Mouse (Mus musculus): ENCODE data around the gene Zdhhc11. TPM values are rescaled to one million over a fixed set of nuclear protein-coding genes. Genes with fewer than 3 reads are reported as not detected.

The Zdhhc11 gene
- total RNA-seq (2015) (not detected in 2 replicates), total RNA-seq (2017) (not detected in 2 replicates)

DNA sequence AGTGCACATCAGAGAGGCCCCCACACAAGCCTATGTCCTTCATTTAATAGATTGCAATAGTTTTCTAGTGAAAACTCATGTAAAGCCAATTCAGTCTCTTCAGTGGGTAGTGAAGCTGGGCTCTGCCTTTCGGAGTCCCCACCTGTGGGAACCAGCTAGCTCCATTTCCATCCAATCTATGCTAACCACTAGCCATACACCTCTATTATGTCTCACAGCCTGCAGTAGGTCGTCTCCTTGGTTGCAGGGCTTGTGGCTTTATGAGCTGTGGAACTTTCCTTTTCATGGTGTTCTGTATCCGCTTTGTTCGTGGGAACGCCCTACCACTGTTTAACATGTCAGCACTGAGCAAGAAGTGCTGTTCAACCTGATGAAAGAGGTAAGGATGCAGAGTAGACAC is at the start of gene Zdhhc11:
TSS of gene Zdhhc11 (plus strand) at position 301 of the 400 bp plus-strand sequence.
- no peak for ATAC-seq (replicated peaks; ENCODE audit: poor library complexity)

DNA sequence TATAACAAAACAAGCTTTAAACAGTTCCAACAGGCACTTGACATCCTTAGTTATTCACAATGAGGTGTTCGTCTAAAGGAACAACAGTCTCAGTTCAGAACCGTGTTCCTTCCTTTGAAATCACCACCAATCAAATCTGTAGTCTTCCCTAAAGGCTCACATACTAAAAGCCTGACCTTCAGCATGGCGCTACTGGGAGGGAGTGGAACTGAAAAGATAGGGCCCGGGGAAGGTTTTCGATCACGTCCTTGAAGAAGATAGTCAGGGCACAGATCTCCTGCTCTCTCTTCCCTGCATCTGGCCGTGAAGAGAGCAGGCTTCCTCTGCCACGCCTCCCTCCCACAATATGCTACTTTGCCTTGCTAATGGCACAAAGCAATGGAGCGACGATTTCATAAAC is 31.4 kb upstream of the Zdhhc11 start:
- ATAC-seq (replicated peaks; ENCODE audit: poor library complexity) = no peak

DNA sequence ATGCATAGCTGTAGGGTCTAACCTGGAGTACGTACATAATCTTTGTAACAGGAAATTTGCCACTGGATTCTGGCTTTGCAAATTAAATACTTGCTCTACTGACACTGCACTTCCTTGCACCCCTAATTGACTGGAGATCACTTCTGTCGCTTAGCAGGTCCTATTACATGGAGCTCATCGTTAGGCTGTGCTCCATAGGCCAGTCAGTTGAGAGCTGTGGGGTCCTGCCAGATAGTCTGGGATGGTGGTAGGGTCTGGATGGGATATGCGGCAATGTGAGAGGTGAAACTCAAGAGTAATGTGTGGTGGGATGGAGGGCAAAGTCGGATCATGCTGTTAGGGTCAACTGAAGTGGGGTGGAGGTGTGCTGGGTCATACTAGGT is 26.7 kb upstream of the Zdhhc11 start:
- ATAC-seq (replicated peaks; ENCODE audit: poor library complexity) = peak; percentile 4; the same call in 1 of the 2 replicates

DNA sequence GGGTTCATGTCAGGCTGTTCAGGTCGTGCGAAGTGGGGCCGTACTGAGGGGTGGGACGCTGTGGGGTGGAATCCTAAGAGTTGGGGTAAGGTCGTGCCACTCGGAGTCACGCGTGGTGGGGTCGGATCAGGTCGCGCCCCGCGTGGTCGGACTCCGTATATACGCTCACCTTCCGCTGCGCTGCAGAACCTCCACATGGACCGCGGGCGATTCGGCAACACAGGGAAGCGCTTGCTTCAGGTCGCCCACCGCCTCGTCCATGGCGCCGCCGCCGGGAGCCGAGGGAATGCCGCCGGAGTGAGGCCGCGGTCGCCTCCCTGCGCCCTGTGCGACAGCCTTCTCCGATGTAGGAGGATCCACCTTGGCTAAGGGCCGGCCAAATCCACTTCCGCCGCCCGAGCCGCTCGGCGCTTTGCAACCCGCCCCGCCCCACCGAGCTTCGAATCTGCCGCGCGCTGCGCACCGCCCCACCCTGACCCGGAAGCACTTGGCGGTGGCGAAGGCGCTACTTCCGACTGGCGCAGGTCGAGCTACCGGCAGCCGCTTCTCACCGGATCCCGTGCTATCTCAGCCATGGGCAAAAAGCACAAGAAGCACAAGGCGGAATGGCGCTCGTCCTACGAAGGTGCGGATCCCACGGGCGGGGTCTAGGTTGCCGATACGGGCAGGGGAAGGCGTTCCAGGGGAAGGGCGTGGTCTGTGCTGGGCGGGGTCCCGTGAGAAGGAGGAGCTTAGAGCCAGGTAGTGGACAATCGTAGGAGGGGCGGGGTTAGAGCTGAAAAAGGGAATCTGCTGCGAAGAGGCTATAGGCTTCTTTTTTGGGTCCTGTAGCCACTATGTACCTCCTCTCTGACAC is 26.1 kb upstream of the Zdhhc11 start, which contains the start of the genes Trip13 and Brd9:
TSS of gene Trip13 (minus strand) at position 464 of the 856 bp plus-strand sequence.
TSS of gene Brd9 (plus strand) at position 491 of the 856 bp plus-strand sequence.
- peak; percentile 85 for ATAC-seq (replicated peaks; ENCODE audit: poor library complexity)

DNA sequence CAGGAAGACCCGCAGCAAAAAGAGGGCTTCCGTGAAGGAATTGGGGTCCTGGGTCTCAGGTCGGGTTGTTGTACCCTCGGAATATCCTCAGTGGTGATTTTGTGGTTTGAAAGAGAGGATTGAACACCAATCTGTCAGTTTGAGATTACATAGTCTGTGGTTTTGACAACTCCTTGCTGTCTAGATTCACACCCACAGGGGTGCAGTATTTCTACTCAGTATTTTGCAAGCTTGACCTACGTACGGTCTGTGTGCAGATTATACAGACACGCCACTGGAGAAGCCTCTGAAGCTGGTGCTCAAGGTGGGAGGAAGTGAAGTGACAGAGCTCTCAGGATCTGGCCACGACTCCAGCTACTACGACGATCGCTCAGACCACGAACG is 25.5 kb upstream of the Zdhhc11 start:
- peak; percentile 56 for ATAC-seq (replicated peaks; ENCODE audit: poor library complexity)

DNA sequence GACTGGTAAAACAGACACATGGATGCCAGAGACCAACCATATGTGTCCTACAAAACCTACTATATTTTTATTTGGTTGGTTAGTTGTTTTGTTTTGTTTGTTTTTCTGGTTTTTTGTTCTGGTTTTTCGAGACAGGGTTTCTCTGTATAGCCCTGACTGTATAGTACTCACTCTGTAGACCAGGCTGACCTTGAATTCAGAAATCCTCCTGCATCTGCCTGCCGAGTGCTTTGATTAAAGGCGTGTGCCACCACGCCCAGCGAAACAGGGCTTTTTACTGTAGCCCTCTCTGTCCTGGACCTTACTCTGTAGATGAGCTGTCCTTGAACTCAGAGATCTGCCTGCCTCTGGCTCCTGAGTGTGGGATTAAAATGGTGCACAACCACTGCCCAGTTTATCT is 24.6 kb upstream of the Zdhhc11 start:
- no peak for ATAC-seq (replicated peaks; ENCODE audit: poor library complexity)

DNA sequence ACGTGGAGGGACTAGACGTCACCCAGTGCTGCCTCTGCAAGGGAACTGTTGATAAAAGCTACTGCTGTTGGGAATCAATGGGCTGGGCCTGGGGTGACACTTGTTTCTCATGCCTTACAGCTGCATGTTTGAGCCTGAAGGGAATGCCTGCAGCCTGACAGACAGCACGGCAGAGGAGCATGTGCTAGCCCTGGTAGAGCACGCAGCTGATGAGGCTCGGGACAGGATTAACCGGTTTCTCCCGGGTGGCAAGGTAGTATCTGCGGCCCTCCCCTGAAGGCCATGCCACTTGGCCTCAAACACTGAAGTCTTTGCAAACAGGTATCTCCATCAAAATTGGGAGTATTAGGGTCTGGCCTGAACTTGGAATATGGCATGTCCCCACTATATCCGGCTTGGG is 19.0 kb upstream of the Zdhhc11 start:
- ATAC-seq (replicated peaks; ENCODE audit: poor library complexity) = no peak

DNA sequence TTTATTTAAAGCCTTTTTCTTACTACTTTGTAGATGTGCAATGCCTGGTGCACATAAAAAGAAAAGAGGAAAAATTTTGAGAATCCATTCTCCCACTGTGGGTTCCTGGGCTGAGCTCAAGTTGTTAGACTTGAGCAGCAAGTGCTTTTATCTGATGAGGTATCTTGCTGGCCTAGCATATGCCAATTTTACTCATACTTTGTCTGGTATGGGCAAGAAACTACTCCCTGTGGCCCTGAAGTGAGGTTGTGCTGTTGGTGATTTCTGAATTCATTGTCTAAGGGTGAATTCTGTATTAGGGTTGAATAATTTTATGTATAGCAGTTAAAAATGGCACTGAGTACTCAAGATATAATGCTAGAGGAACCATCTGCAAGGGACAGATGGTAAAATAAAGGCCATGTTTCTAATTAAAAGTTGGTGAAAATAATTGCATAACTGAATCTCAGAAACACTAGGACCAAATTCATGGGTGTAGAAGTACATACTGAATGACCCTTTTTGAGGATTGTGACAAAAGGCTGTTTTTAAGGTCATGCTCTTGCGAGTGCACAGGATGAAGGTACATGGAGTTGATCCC is 10.0 kb upstream of the Zdhhc11 start:
- no peak for ATAC-seq (replicated peaks; ENCODE audit: poor library complexity)

DNA sequence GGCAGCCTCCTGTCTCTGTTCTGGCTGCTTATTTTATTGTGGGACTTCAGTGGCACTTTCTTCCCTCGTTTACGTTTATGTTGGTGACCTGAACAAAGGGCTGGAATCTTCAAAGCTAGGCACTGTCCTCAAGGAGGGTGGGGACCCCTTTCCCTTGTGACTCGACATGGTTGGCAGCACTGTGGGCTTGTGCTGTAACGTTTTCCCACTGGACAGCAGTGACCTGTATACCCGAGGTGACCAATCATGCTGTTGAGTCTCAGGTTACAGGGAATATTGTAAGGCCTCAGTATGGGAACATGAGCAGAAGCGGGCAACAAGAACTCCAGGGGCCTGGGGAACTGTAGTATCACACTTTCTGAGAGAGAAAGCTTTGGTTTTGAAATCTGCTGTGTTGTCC is 9.0 kb upstream of the Zdhhc11 start:
- no peak for ATAC-seq (replicated peaks; ENCODE audit: poor library complexity)

DNA sequence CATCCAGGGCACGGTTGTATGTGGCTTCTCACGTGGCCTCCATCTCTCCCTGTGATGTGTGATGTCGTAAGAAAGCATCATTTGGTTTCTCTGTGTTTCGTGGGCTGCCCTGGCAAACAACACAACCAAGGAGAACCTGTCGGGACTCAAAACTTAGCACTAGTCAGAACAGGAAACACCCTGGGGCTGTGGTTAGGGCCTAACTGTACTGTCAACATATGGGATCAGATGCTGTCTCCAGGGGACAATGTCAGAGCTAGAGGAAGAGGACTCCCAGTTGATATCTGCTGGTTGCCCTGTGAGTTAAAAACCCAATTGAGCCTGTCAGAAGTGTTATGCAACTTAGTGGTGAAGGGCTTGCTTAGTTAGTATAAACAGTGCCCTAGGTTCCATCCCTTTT is 8.1 kb upstream of the Zdhhc11 start:
- ATAC-seq (replicated peaks; ENCODE audit: poor library complexity) = peak; percentile 78

DNA sequence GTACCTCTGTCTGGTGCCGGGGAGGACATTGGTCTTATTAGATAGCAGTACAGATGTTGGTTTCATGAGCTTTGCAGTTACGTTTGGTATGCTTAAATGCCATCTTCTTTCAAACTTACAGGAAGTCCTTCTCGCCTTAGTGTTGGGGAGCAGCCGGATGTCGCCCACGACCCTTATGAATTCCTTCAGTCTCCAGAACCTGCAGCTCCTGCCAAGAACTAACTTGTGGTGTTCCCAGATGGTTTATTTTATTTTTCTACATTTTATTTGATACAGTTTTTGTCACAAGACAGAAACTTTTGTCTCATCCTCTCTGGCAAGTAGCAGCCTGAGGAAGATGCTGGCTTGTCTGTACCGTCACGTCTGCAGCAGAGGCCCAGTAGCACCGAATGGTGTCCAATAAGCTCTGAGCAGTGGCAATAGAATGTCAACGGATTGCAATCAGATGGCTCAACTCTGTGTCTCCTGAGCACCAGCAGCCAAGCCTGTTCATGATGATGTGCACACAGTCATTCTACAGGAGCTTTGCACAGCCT is 3.5 kb upstream of the Zdhhc11 start:
- no peak for ATAC-seq (replicated peaks; ENCODE audit: poor library complexity)

DNA sequence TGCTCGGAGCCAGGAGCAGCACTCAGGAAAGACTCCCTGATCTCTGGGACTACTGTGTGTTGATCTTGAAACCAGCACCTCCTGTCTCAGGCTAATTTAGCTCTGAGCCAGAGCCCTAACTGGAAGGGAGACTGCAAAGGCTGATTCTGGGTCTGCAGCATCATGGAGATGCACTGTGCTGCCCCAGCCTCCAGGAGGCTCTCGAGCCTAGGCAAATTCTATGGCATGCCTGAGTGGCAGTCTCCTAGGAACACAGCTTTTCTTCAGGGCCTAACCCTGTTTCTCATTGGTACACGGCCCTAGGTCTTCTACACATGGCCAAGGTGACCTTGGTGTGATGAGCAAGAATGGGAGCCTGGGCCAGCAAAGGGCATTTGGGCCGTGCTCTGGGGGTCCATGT is 2.5 kb upstream of the Zdhhc11 start:
- ATAC-seq (replicated peaks; ENCODE audit: poor library complexity) = peak; percentile 34; the same call in 1 of the 2 replicates

DNA sequence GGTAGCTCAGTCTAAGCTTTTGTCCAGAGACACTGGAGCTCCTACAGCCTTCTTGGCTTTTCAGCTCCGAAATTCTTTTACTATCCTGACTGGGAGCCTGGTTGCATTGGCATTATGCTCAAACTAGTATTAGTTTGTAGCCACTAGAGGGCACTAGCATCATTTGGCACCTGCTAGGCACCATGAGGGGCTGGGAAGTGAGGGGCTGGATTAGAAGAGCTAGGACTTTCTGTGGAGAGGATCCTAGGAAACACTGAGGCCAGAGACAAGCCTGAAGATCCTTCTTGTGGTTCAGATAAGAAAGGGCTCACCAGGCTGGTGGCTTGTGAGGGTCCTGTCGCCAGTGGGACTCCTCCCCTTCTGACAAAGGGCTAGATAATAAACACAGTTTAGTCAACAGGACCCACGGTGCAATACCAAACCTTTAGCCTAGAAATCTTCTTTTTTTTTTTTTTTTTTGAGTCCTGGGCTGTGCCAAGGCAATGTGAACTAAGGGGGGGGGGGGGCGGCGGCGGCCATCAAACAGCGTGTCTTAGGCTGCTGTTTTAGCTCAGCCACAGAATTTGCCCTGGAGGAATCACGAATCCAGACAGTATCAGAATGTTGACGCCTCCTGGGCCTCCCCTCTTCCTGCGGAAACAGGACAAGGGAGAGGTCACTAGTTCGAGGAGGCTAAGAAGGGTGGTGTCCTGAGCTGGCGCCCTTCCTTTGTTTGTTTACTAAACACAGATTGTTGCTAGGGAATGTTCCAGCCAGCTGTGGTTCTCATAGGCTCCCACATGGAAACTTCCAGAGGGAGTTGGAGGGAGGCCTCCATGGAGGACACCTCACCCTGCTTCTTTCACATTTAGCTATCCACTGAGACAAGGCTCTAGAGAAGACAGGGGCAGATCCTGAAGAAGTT is 7.1 kb downstream of the Zdhhc11 start:
- ATAC-seq (replicated peaks; ENCODE audit: poor library complexity) = peak; percentile 90

DNA sequence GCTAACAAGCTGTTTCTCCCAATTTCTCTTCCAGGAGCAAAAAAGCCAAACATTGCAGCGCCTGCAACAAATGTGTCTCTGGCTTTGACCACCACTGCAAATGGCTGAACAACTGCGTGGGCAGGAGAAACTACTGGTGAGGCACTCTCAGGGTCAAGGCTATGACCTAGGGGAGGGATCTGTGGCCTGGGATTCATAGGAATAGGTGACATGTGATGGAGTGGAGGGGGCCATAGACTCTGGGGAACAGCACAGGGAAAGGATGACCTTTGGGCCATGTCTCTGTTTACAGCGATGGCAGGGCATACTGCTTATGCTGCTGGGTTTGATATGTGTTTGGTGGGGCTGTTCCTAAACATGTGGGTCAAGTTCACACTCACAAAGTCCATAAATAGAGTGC is 10.9 kb downstream of the Zdhhc11 start:
- no peak for ATAC-seq (replicated peaks; ENCODE audit: poor library complexity)

DNA sequence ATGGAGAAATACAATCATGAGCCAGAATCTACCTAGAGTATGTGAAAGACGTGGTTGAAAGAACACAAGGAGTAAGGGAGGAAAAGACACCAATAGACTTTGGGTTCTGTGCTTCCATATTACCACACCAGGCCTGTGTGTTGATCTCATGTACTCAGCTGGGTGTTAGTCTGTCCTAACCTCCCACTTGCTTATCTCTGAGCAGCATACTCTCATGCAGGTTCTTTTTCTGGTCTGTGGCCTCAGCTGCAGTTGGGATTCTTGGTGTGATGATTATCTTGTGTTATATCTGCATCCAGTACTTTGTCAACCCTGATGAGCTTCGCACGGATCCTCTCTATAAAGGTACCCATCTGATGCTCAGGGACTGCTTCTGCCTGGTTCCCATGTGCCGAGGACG is 13.3 kb downstream of the Zdhhc11 start:
- peak; percentile 66 for ATAC-seq (replicated peaks; ENCODE audit: poor library complexity)

DNA sequence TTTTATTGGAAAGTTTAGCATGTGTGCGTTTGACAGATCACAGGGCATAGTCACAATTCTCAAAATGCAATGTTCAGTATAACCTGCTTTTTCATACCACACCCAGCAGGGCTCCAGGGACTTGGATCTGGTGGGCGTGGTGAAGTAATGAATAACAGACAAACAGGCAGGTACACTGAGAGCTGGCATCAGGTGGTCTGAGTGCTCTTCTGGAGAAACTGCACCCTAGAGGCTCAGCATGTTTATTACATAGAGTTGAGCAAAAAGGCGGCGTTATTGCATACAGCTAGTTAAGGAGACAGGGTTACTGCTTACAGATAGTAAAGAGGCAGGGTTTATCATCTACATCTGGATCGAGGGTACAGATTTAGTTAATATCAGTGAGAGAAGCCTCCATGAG is 26.7 kb downstream of the Zdhhc11 start:
- peak; percentile 59 for ATAC-seq (replicated peaks; ENCODE audit: poor library complexity)

DNA sequence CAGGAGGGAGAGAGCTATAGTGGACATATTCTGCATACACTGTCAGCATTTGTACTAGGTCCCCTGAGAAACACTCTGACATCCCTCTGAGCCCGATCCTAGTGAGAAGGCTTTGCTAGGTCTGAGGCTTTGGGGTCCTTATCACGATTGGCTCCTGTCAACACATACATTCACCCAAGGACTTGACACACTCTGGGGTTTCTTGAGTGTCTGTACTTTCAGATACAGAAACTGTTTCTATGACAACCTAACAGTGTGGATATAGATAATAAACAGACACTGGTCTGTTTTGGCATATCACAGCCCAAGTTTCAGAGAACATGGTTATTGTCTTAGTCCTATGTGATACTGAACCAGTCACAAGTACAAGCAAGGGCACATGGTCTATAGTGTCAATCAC is 27.1 kb downstream of the Zdhhc11 start:
- ATAC-seq (replicated peaks; ENCODE audit: poor library complexity) = peak; percentile 97

DNA sequence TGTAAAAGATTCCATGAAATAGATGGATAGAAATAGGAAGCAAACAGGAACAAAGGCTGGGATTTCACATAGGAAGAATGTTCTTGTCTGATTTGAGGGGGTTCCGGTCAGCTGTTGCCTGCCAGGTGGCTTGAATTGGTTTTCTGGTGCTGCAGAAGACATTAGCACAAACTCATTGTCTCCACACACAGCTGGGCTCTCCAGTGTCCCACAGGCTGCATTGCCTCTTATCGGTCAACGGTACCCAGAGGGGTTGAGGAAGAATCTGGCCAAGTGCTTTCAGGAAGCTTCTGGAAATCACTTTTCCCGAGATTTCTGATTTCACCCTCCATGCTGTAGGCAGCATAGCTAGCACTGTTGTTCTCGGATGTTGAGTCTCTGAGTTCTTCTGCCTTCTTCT is 27.6 kb downstream of the Zdhhc11 start:
- no peak for ATAC-seq (replicated peaks; ENCODE audit: poor library complexity)

DNA sequence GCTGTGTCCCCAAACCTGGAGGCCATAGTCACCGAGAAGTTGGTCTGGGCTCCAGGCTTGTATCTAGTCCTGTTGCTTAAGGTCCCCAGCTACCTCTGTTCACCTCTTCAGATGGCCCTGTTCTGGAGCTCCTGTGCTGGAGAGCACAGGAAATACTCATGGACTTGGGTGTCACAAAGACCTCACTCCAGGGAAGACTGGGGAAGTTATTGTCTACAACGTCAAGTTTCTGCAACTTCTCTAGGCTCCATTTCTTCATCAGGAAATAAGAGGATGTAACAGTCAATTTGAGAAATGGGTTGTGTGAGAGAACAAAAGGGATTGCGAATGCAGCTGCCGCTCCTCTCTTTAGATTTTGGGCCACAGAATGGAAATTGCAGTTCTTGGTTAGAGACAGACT is 32.8 kb downstream of the Zdhhc11 start:
- peak; percentile 54 for ATAC-seq (replicated peaks; ENCODE audit: poor library complexity)

DNA sequence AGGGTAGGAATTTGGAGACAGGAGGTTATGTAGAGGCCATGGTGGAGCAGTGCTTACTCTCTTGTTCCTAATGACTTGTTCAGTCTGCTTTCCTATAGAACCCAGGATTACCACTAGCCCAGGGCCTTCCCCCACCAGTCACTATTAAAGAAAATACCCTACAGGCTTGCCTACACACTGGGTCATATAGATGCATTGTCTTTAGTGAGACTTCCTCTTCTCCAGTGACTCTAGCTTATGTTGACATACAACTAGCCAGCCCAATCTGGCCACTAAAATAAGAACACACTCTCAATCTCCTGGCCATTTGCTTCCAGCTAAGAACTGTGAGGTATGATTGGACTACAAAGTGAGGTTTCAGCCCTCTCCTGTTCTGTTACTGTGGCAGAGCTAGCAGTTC is 36.9 kb downstream of the Zdhhc11 start:
- ATAC-seq (replicated peaks; ENCODE audit: poor library complexity) = 0 out of 2 replicates have a peak, but pooled peaks have one; percentile 33

DNA sequence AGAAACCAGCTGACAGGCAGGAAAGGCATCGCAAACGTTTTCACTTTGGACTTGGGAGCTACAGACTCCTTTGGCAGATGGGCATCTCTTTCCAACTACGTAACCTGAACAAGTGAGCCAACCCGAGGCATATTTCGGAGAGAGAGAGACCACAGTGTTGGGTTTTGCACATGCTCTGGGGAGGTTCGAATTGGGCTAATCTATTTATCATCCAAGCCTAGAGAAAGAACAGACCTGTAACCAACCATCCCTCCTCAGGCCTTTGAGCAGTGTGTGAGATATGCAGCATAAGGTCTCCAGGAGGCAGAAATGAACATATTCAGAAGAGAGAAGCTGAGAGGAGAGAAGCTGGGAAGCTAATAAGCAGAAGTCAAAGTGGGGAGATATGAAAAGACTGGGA is 37.3 kb downstream of the Zdhhc11 start:
- ATAC-seq (replicated peaks; ENCODE audit: poor library complexity) = no peak
